Mouse (Mus musculus) c-Kit-positive CD71-positive TER-119-negative erythroid progenitor cells, embryonic 14.5 days (primary cell): ENCODE data around the gene Gm11639.
A peak's percentile ranks its signal among the peaks of the same experiment; 100 is the strongest.
"Not testable (repeated sequence)": the region's sequence is repeated elsewhere in the genome, so short reads cannot be mapped to it uniquely, and the experiment has no call there.

Source experiments
- DNase-seq: peaks from one replicate; pipeline ENCODE4 v3.0.0-alpha.2; 2013; ENCODE audit warnings: low read depth

The Gm11639 gene

GRCm38 (mm10) chr11:105112448-105112847 is 426.9 kb downstream of the Gm11639 start:
- DNase-seq = not testable (repeated sequence)

GRCm38 (mm10) chr11:105117814-105118213 is 432.3 kb downstream of the Gm11639 start:
- no peak for DNase-seq

GRCm38 (mm10) chr11:105120551-105121061 is 435.1 kb downstream of the Gm11639 start:
- no peak for DNase-seq

DNA sequence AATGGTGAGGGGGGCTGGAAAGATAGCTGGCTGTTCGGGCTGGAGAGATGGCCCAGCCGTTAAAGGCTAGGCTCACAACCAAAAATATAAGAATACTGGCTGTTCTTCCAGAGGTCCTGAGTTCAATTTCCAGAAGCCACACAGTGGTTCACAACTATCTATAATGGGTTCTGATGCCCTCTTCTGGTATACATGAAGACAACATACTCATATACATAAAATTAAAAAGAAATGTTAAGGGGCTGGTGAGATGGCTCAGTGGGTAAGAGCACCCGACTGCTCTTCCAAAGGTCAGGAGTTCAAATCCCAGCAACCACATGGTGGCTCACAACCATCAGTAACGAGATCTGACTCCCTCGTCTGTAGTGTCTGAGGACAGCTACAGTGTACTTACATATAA is 436.3 kb downstream of the Gm11639 start:
- not testable (repeated sequence) for DNase-seq

DNA sequence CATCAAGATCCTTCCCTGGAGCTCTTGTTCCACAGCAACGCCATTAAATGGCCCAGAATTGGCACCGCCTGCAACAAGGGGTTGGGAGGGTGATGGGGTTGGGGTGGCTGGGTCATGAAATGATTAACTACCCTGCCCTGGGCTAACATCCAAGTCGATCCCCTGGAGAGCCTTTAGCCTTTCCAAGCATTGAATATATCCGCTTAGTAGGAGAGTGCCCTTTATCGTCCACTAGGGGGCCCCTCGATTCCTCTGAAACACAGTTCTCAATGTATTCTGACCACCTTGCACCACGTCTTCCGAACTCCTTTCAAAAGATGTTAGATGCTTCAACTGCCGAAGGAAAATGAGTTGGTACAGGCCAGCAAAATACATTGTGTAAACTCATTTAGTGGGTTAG is 438.5 kb downstream of the Gm11639 start:
- DNase-seq = peak; percentile 75

- DNase-seq = peak; percentile 81
These were observed 440.4 kb downstream of the Gm11639 start, which contains the start of gene Mettl2 for GRCm38 (mm10) chr11:105125735-105126519. Gene Mettl2 (plus strand): TSS chr11:105126425.

DNA sequence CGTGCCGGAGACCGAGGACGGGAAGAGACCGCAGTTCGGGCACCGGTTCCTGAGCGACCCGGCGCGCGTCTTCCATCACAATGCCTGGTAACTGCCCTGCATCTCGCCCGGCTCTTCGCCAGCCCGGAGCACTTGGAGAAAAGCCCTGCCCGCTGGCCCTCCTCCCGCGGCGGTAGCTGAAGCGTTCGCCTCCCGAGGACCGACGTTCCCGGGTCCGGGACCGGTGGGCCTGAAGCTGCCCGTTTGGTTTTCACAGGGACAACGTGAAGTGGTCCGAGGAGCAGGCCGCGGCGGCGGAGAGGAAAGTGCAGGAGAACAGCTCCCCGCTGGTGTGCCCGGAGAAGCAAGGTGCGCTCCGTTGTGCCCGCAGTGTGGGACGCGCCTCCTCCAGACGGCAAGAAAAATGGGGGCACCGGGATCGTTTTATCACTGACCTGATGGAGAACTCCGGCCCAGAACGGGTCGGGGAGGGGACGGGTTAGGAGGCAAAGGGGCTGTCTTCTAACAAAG is 441.1 kb downstream of the Gm11639 start:
- DNase-seq = no peak

DNA sequence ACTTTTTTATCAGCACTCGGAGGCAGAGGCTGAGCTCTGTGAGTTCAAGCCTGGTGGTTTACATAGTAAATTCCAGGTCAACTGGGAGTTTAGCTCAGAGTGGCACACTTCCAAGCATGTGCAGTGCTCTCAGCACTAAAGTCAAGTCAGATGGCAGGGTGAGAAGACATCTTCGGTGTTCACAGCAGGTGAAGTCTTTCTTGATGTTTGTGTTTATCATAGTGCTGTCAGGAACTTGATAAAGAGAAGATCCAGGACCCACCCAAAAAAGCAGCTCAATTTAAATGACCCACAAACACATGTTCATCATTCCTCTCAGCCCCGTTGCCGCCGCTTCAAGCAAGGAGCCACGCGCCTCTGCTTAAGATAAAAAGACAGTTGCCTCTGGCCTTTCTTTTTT is 450.2 kb downstream of the Gm11639 start:
- no peak for DNase-seq

DNA sequence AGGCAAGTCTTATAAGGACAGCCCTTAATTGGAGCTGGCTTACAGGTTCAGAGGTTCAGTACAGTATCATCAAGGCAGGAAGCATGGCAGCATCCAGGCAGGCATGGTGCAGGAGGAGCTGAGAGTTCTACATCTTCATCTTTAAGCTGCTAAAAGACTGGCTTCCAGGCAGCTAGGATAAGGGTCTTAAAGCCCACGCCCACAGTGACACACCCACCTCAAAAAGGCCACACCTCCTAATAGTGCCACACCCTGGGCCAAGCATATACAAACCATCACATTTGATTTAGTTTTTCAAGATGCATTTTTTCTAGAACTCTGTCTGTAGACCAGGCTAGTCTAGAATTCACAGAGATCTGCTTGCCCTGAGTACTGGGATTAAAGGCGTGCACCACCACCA is 451.7 kb downstream of the Gm11639 start:
- not testable (repeated sequence) for DNase-seq

GRCm38 (mm10) chr11:105140512-105140911 is 455.0 kb downstream of the Gm11639 start:
- DNase-seq = not testable (repeated sequence)

- DNase-seq = no peak
These were observed 455.6 kb downstream of the Gm11639 start for GRCm38 (mm10) chr11:105141115-105141514.

DNA sequence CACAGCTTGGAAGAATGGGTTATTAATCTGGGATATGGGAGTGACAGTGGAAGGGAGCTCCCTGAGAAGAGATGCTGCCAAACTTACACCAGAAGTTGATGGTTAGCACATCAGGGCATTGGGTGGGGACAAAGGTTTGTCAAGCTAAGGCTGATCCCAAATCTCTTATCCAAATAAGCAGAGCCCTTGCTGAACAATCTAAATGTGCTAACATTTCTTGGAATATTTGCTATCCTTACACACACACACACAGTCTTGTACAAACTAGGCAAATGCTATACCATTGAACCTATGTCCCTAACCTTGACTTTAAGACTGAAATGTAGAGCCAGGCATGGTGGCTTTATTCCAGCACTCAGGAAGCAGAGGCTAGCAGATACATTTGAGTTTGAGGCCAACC is 458.1 kb downstream of the Gm11639 start:
- DNase-seq = no peak

DNA sequence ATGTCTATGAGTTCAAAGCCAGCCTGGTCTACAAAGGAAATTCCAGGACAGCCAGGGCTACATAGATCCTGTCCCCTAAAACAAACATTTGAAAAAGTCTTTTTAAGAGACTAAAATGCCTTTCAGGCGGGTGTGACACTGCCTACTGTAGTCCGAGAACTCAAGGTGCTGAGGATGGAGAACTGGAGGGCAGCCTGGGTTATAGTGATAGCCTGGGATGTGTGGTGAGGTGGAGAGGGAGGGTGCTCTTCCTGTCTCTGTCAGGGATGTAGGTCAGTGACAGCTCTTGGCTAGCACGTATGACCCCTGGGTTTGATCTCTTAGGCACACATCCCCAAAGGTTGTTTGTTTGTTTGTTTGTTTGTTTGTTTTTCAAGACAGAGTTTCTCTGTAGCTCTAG is 458.6 kb downstream of the Gm11639 start:
- no peak for DNase-seq

- no peak for DNase-seq
These were observed 459.2 kb downstream of the Gm11639 start for GRCm38 (mm10) chr11:105144508-105145210.

GRCm38 (mm10) chr11:105145211-105145610 is 459.7 kb downstream of the Gm11639 start:
- no peak for DNase-seq

DNA sequence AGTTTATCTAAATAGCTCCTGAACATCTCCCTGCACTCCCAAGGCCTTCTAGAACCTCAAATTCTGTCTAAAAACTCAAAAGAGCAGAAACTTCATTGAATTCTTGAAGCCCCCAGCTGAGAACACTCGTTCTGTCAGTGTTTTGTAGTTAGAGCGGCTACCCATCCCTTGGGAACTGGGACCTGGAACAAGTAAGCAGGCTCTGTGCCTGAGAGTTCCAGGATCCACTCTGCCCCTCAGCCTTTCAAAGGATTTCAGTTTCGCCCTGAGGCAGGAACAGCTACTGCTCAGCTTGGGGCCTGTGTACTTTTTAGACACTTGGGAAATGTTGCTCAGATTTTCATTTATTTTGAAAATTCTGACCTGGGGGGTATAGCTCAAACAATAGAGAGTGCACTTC is 461.1 kb downstream of the Gm11639 start, which contains the start of gene Gm10842:
TSS of gene Gm10842 (plus strand) at position 301 of the 400 bp plus-strand sequence.
- DNase-seq = no peak

DNA sequence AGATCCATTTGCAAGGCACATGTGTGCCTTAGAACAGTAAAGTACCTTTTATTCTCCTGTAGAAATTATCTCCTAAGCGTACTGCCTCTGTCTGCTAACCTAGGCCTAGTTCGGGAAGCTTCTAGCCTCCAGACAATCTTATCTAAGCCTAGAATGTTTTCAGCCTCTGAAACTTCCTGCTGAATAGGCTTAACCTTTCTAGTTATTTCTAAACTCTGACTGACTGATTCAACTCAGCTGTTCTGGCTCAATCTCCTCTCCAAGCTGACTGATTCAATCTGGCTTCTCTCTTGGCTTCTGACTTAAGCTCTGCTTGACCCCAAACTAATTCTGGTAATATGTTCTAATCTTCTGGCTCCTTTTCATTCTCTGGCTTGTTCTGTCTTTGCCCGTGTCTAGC is 463.8 kb downstream of the Gm11639 start:
- no peak for DNase-seq

- no peak for DNase-seq
These were observed 464.3 kb downstream of the Gm11639 start for GRCm38 (mm10) chr11:105149766-105150165.

DNA sequence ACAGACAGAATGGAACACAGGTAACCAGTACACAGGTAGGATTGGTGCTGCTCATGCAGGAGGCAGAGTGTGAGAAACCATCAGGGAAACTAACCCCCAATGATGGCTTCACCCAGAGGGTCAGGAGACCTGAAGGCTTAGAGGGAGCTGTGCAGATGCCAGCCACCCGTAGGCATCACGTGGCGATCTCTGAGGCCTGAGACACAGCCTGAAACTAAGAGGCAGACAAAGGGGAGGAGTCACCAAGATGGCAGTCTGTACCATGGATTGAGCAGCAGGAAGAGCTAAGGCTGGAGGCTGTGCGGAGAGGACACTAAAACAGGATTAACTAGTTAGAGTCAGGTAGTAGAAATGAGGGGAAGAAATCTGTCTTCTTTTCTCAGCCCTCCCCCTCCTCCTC is 465.2 kb downstream of the Gm11639 start:
- no peak for DNase-seq

DNA sequence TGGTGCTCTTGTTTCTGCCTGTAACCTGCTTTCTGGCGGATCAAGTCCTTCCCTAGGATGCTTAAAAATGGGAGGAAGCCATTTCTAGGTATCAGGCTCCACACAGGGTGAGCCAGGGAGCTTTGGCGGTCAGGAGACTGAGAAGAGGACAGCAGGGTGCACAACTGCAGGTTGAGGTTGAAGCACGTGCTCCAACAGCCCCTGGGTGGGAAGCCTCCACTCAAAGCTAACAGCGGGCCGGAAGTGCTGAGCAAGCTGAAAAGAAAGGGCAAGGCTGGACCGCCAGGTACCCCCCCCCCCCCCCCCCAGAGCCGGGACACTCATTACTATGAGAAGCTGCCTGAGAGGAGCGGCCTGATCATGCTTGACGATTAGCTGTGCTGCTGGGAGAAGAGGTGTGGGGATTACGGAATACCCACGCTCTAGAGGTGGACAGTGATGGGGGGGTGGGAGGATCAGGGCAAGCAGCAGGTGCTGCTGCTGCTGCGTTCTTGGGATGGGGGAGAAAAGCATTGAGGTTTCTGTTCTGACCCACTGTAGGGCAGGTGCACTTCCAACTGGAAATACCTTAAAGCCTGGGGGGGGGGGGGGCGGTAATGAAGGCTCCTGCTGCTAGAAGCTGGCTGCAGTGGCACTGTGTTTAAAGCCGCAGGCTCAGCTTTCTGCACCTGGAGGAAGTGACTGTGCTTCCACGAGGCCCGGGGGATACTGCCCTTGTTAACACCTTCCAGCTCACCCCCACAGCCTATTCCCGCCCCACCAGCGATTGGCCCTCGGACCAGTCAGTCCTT is 465.9 kb downstream of the Gm11639 start:
- DNase-seq = no peak

DNA sequence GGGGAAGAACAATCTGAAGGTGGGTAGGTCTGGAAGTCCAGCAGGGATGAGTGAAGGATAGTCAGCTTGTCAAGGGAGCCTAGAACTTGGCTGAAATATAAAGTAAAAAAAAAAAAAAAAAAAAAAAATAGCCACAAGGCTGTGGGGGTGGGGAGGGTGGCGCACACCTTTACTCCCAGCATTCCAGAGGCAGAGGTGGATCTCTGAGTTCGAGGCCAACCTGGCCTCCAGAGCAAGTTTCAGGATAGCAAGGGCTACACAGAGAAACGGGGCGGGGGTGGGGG is 466.5 kb downstream of the Gm11639 start:
- no peak for DNase-seq

DNA sequence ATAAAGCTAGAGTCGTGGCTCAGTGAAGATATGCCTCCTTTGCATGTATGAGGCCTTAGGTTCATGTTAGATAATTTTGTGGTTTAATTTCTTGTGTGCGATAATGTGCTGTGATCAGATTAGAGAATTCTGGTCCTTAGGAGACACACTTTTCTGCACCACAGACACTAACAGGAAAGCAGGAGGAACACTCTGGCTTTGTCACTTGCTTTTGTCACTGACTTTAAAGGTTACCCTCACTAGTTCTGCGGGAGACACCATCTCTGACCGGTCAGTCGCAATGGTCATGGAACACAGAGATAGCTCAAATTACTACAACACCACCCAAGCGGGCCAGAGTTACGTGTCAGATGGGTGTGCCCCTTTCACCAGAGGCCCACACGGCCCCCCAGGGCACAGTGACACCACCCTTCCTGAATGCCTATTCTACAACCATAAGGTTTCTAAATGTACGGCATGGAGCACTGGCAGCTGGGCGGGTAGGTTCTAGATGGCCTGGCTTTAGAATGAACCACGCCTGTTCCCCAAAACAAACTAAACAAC is 466.9 kb downstream of the Gm11639 start:
- peak; percentile 74 for DNase-seq
